Mouse (Mus musculus) lung, postnatal 0 days (tissue): ENCODE data around the gene Vps18. TPM values are rescaled to one million over a fixed set of nuclear protein-coding genes. Genes with fewer than 3 reads are reported as not detected.

ENCODE experiments used
- ATAC-seq: fragments of 200-750 bp; cut with Nextera tagmentation; 2 replicates; pipeline ENCODE4 v1.8.0; 2017; ENCODE audit warnings: moderate library complexity
- DNase-seq: peaks from one replicate; pipeline ENCODE4 v3.0.0-alpha.2; 2016; ENCODE audit warnings: low spot score
- H3K27ac ChIP-seq: fragments of 300-500 bp; sonication (generic); 2 replicates; pipeline ENCODE4 v1.5.1; 2014; ENCODE audit warnings: antibody characterized with exemption, mild to moderate bottlenecking, low read length, mixed read lengths
- H3K27me3 ChIP-seq: fragments of 300-500 bp; sonication (generic); replicated peaks from 2 replicates; pipeline ENCODE4 v1.6.1; 2014; ENCODE audit warnings: low read length, mixed read lengths; ENCODE audit not compliant: insufficient read depth
- H3K36me3 ChIP-seq: fragments of 300-500 bp; sonication (generic); 2 replicates; pipeline ENCODE4 v1.6.1; 2014; ENCODE audit warnings: low read length, mixed read lengths; ENCODE audit not compliant: insufficient read depth
- H3K4me1 ChIP-seq: fragments of 300-500 bp; sonication (generic); 2 replicates; pipeline ENCODE4 v1.6.1; 2014; ENCODE audit warnings: antibody characterized with exemption, low read depth, low read length, mixed read lengths; ENCODE audit not compliant: insufficient read depth
- H3K4me2 ChIP-seq: fragments of 300-500 bp; sonication (generic); replicated peaks from 2 replicates; pipeline ENCODE4 v1.6.1; 2014; ENCODE audit warnings: low read depth, mild to moderate bottlenecking, low read length, moderate library complexity, mixed read lengths
- H3K4me3 ChIP-seq: fragments of 300-500 bp; sonication (generic); 2 replicates; pipeline ENCODE4 v1.5.1; 2014; ENCODE audit warnings: low read depth, low read length
- H3K9ac ChIP-seq: fragments of 300-500 bp; sonication (generic); replicated peaks from 2 replicates; pipeline ENCODE4 v1.6.1; 2014; ENCODE audit warnings: low read depth, mild to moderate bottlenecking
- H3K9me3 ChIP-seq: fragments of 300-500 bp; sonication (generic); 2 replicates; pipeline ENCODE4 v1.6.1; 2016; ENCODE audit warnings: low read length, mixed read lengths
- CTCF ChIP-seq: IDR thresholded peaks from 2 replicates; pipeline ENCODE4 v1.5.1; 2016; ENCODE audit warnings: antibody characterized with exemption, mild to moderate bottlenecking
- EP300 ChIP-seq: IDR thresholded peaks from 2 replicates; pipeline ENCODE4 v1.6.1; 2016; ENCODE audit warnings: antibody characterized with exemption, mild to moderate bottlenecking, control low read depth
- WGBS: fragments of 180-500 bp; shearing (Covaris S2); extraction: QIAGEN DNeasy Blood & Tissue Kit; methylation state at CpG from one replicate; pipeline ENCODE4 v1.1.7; 2014; 5-methylcytosine and 5-hydroxymethylcytosine counted together
- polyA plus RNA-seq: library from polyadenylated mRNA; unstranded; fragments of >200 nt; fragmentation: Nextera tagmentation; extraction: Ambion mirVana; gene quantifications from 2 replicates; pipeline ENCODE4 v1.2.1, GENCODE M21; 2015

Vps18 gene
- polyA plus RNA-seq, 1 experiment from 2014 or later: 11.1 TPM

GRCm38 (mm10) chr2:119298839-119299238 is 10.3 kb downstream of the Vps18 start:
- DNase-seq (no peak), ATAC-seq (no peak)
- Histone ChIP-seq H3K4me3 (no peak overlapping the region), H3K9me3 (no peaks in the 10 kb centered on the region), H3K4me1 (peaks cover 7% of the 10 kb centered on the region; the same call in 1 of the 2 replicates), H3K9ac (no peak overlapping the region), H3K4me2 (no peak overlapping the region), H3K27ac (0 out of 2 replicates have a peak overlapping the region, but pooled peaks have one; percentile 14), H3K36me3 (peaks cover 18% of the 10 kb centered on the region; the same call in 1 of the 2 replicates), H3K27me3 (no peaks in the 10 kb centered on the region)
- TF ChIP-seq CTCF (no peak), EP300 (no peak)
- WGBS: 78% methylated on average over 2 of the region's 2 CpGs

GRCm38 (mm10) chr2:119299981-119300818 is 11.7 kb downstream of the Vps18 start:
- 0 out of 2 replicates have a peak overlapping the region, but pooled peaks have one; percentile 17 for H3K4me3 ChIP-seq
- no peak overlapping the region for H3K9ac ChIP-seq
- no peaks in the 10 kb centered on the region for H3K27me3 ChIP-seq
- H3K4me1 ChIP-seq: peaks cover 7% of the 10 kb centered on the region; the same call in 1 of the 2 replicates
- DNase-seq (peak; percentile 96), ATAC-seq (peak; percentile 85)
- peak overlapping the region; percentile 59 for H3K4me2 ChIP-seq
- peak; percentile 85 for TF ChIP-seq CTCF
- TF ChIP-seq EP300: no peak
- no peaks in the 10 kb centered on the region for H3K9me3 ChIP-seq
- H3K36me3 ChIP-seq: peaks cover 17% of the 10 kb centered on the region; the same call in 1 of the 2 replicates
- peak overlapping the region; percentile 87 for H3K27ac ChIP-seq
- 4% methylated on average over 15 of the region's 15 CpGs for WGBS

- no peaks in the 10 kb centered on the region for H3K27me3 ChIP-seq
- peaks cover 7% of the 10 kb centered on the region; the same call in 1 of the 2 replicates for H3K4me1 ChIP-seq
- no peak overlapping the region for H3K9ac ChIP-seq
- DNase-seq: peak; percentile 72
- no peaks in the 10 kb centered on the region for H3K9me3 ChIP-seq
- peaks cover 17% of the 10 kb centered on the region; the same call in 1 of the 2 replicates for H3K36me3 ChIP-seq
- 0 out of 2 replicates have a peak overlapping the region, but pooled peaks have one; percentile 17 for H3K4me3 ChIP-seq
- no peak for TF ChIP-seq CTCF
- peak; percentile 17; the same call in 1 of the 2 replicates for TF ChIP-seq EP300
- peak; percentile 64 for ATAC-seq
- WGBS: 39% methylated on average over 6 of the region's 7 CpGs
- peak overlapping the region; percentile 87 for H3K27ac ChIP-seq
- H3K4me2 ChIP-seq: peak overlapping the region; percentile 59
These were observed 12.4 kb downstream of the Vps18 start for GRCm38 (mm10) chr2:119300819-119301493.

GRCm38 (mm10) chr2:119302876-119303275 is 14.3 kb downstream of the Vps18 start:
- WGBS: 64% methylated on average over 6 of the region's 6 CpGs

GRCm38 (mm10) chr2:119304391-119304790 is 15.9 kb downstream of the Vps18 start:
- peak overlapping the region; percentile 43 for H3K27ac ChIP-seq
- H3K9ac ChIP-seq: no peak overlapping the region

More at GRCm38 (mm10) chr2:119302876-119303275, 14.3 kb downstream of the Vps18 start:
- 0 out of 2 replicates have a peak, but pooled peaks cover 3% of the 10 kb centered on the region for H3K36me3 ChIP-seq
- DNase-seq (no peak), ATAC-seq (no peak)
- no peak overlapping the region for H3K9ac ChIP-seq
- H3K4me3 ChIP-seq: no peak overlapping the region
- H3K4me2 ChIP-seq: no peak overlapping the region
- H3K27me3 ChIP-seq: no peaks in the 10 kb centered on the region
- peaks cover 7% of the 10 kb centered on the region; the same call in 1 of the 2 replicates for H3K4me1 ChIP-seq
- no peaks in the 10 kb centered on the region for H3K9me3 ChIP-seq
- H3K27ac ChIP-seq: no peak overlapping the region
- no peak for TF ChIP-seq CTCF
- TF ChIP-seq EP300: no peak

GRCm38 (mm10) chr2:119304798-119305208 is 16.3 kb downstream of the Vps18 start:
- Histone ChIP-seq H3K4me1 (peaks cover 7% of the 10 kb centered on the region; the same call in 1 of the 2 replicates), H3K27me3 (no peaks in the 10 kb centered on the region), H3K36me3 (no peaks in the 10 kb centered on the region), H3K4me3 (no peak overlapping the region), H3K9me3 (no peaks in the 10 kb centered on the region), H3K9ac (no peak overlapping the region), H3K4me2 (no peak overlapping the region), H3K27ac (peak overlapping the region; percentile 54; the same call in 1 of the 2 replicates)
- TF ChIP-seq EP300 (peak; percentile 32; the same call in 1 of the 2 replicates), CTCF (no peak)
- peak; percentile 65 for ATAC-seq
- WGBS: 27% methylated on average over 3 of the region's 3 CpGs
- DNase-seq: peak; percentile 87

More at GRCm38 (mm10) chr2:119304391-119304790, 15.9 kb downstream of the Vps18 start:
- Histone ChIP-seq H3K9me3 (no peaks in the 10 kb centered on the region), H3K4me2 (no peak overlapping the region), H3K4me1 (peaks cover 7% of the 10 kb centered on the region; the same call in 1 of the 2 replicates), H3K36me3 (no peaks in the 10 kb centered on the region), H3K27me3 (no peaks in the 10 kb centered on the region), H3K4me3 (no peak overlapping the region)
- WGBS: 40% methylated on average over 3 of the region's 3 CpGs
- TF ChIP-seq EP300: no peak
- no peak for TF ChIP-seq CTCF
- ATAC-seq: no peak
- no peak for DNase-seq
